10 mouse cellular contexts compared by ENCODE assay signal in the genomic region with DNA sequence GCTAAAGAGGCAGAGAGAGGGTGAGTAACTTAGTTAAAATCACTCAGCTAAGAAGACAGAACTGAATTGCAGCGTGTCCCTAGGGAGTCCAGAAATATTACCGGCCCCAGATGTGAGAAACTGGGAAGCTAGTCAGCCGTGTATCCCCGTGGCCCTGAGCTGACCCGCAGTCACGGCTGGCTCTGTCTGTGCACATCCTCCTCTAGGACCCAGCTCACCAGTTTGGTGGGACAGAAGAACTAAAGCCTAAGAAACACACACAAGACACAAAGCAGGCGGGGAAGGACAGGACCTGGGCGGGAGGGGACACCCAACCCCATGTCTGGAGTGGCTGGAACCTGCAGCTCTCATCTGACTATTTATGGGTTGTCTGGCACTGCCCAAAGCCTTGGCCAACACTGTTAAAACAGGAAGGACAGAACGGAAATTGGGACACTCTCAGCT. TPM values are rescaled to one million over a fixed set of nuclear protein-coding genes. Genes with fewer than 3 reads are reported as not detected.
DNase-seq lines count a peak whose midpoint lies in the region; ATAC-seq and TF ChIP-seq lines count a peak whose summit lies in the region.
"Had no signal": no experiment of that assay in that cellular context is flagged by ENCODE, and none has a peak within 500 bp of the region (broad histone marks: within the 10 kb centered on the region; RNA-seq: fewer than 3 reads in every experiment).

No protein-coding gene starts in this region.

- peak; percentile 81 for DNase-seq in gastrocnemius, adult 2 months
- no peak for DNase-seq in gastrocnemius, postnatal 10 days
- peak; percentile 34 for DNase-seq in liver
- peak; percentile 62 to 81 for DNase-seq in spleen, adult 2 months (ENCODE audit: low read depth in 1 of 2, low spot score in 2 of 2)
- DNase-seq in urinary bladder, postnatal 4 days (ENCODE audit: low spot score in 2 of 2) = no peak
- DNase-seq in thymus, postnatal 14 days = no peak
- DNase-seq: right cerebral cortex, postnatal 4 days had no signal

- TF ChIP-seq POLR2A in spleen, adult 2 months (IDR thresholded peaks at IDR 0.05; ENCODE audit: low read depth, low read length) = no peak

- no peaks in the 10 kb centered on the region for H3K27me3 ChIP-seq in spleen, adult 2 months (ENCODE audit: control insufficient read depth, insufficient read depth, low read length)
- no peaks in the 10 kb centered on the region for H3K27me3 ChIP-seq in forebrain, embryonic 12.5 days
- H3K27me3 ChIP-seq: embryonic facial prominence, embryonic 15.5 days had no signal

- H3K36me3 ChIP-seq in spleen, adult 2 months (ENCODE audit: control insufficient read depth, insufficient read depth, low read length) = no peaks in the 10 kb centered on the region
- no peaks in the 10 kb centered on the region for H3K36me3 ChIP-seq in forebrain, embryonic 12.5 days (replicated peaks)
- H3K36me3 ChIP-seq: embryonic facial prominence, embryonic 15.5 days had no signal

- no peak for TF ChIP-seq CTCF in gastrocnemius, adult 2 months (IDR thresholded peaks at IDR 0.05)
- no peak for TF ChIP-seq CTCF in spleen, adult 2 months (IDR thresholded peaks at IDR 0.05; ENCODE audit: extremely low read depth, insufficient read depth, insufficient read length, insufficient replicate concordance)

- H3K4me1 ChIP-seq in spleen, adult 2 months (ENCODE audit: control insufficient read depth, insufficient read depth, insufficient read length) = peaks cover 13% of the 10 kb centered on the region
- no peaks in the 10 kb centered on the region for H3K4me1 ChIP-seq in forebrain, embryonic 12.5 days
- H3K4me1 ChIP-seq: embryonic facial prominence, embryonic 15.5 days had no signal

- WGBS in spleen, adult 2 months = 23% methylated on average over 9 of the region's 9 CpGs
- 62% methylated on average over 9 of the region's 9 CpGs for WGBS in forebrain, embryonic 12.5 days

- no peak overlapping the region for H3K4me2 ChIP-seq in forebrain, embryonic 12.5 days
- H3K4me2 ChIP-seq: embryonic facial prominence, embryonic 15.5 days had no signal

- peak overlapping the region; percentile 81 for H3K27ac ChIP-seq in gastrocnemius, adult 2 months
- peak overlapping the region; percentile 67 for H3K27ac ChIP-seq in spleen, adult 2 months (ENCODE audit: insufficient read depth, low read length)
- H3K27ac ChIP-seq in forebrain, embryonic 12.5 days = no peak overlapping the region
- H3K27ac ChIP-seq: embryonic facial prominence, embryonic 15.5 days had no signal

- H3K9me3 ChIP-seq in forebrain, embryonic 12.5 days = no peaks in the 10 kb centered on the region
- H3K9me3 ChIP-seq: embryonic facial prominence, embryonic 15.5 days had no signal

- intact Hi-C loops in gastrocnemius, adult 2 months (cut with DNase I) = no loop called here

- peak overlapping the region; percentile 56 for H3K4me3 ChIP-seq in gastrocnemius, adult 2 months
- no peak overlapping the region; the same call in 1 of the 2 replicates for H3K4me3 ChIP-seq in spleen, adult 2 months (ENCODE audit: extremely low read depth, insufficient read depth, insufficient read length)
- H3K4me3 ChIP-seq in forebrain, embryonic 12.5 days (replicated peaks) = no peak overlapping the region
- H3K4me3 ChIP-seq: embryonic facial prominence, embryonic 15.5 days had no signal

- H3K9ac ChIP-seq in forebrain, embryonic 12.5 days = no peak overlapping the region
- H3K9ac ChIP-seq: embryonic facial prominence, embryonic 15.5 days had no signal

- ATAC-seq in erythroblast, adult 5-6 weeks (replicated peaks; ENCODE audit: low FRiP score, poor library complexity, severe bottlenecking) = peak; percentile 40; the same call in 1 of the 2 replicates
- ATAC-seq in forebrain, embryonic 12.5 days (ENCODE audit: low FRiP score) = no peak

RNA-seq across cellular contexts. Expression of a gene that starts 4.4 kb away (rescaled TPM):
- total RNA-seq in gastrocnemius, adult 2 months (2021) = under 1 TPM; 0.18 to 0.39 TPM
- total RNA-seq in gastrocnemius, postnatal 10 days (2021) = under 1 TPM; 0.16 to 0.41 TPM
- total RNA-seq in erythroblast, adult 5-6 weeks (2015; ENCODE audit: low replicate concordance) = 3.3 and 6.3 TPM in 2 replicates
- total RNA-seq in erythroblast, adult 5-6 weeks (2017; ENCODE audit: low replicate concordance) = 1.7 and 3.1 TPM in 2 replicates
- polyA plus RNA-seq in spleen, adult 2 months (2012; rRNA removed) = 1.8 and 4.0 TPM in 2 replicates
- polyA plus RNA-seq in forebrain, embryonic 12.5 days (2016; fragmentation: Nextera tagmentation; extraction: Ambion mirVana) = not detected in 2 replicates

RNA-seq across cellular contexts. Expression of a gene that starts 17.7 kb away (rescaled TPM):
- 1 to 10 TPM; 3.8 to 4.4 TPM for total RNA-seq in gastrocnemius, adult 2 months (2021)
- 1 to 10 TPM; 5.8 to 7.6 TPM for total RNA-seq in gastrocnemius, postnatal 10 days (2021)
- total RNA-seq in erythroblast, adult 5-6 weeks (2015; ENCODE audit: low replicate concordance) = 1.5 and 13.1 TPM in 2 replicates
- 1.0 and 3.1 TPM in 2 replicates for total RNA-seq in erythroblast, adult 5-6 weeks (2017; ENCODE audit: low replicate concordance)
- 49.3 and 63.1 TPM in 2 replicates for polyA plus RNA-seq in spleen, adult 2 months (2012; rRNA removed)
- 17.1 and 20.5 TPM in 2 replicates for polyA plus RNA-seq in forebrain, embryonic 12.5 days (2016; fragmentation: Nextera tagmentation; extraction: Ambion mirVana)

RNA-seq across cellular contexts. Expression of a gene that starts 19.8 kb away (rescaled TPM):
- 1 to 10 TPM; 1.6 to 2.4 TPM for total RNA-seq in gastrocnemius, adult 2 months (2021)
- total RNA-seq in gastrocnemius, postnatal 10 days (2021) = 1 to 10 TPM; 3.2 to 3.3 TPM
- total RNA-seq in erythroblast, adult 5-6 weeks (2015; ENCODE audit: low replicate concordance) = 7.7 and 15.7 TPM in 2 replicates
- 2.6 and 7.1 TPM in 2 replicates for total RNA-seq in erythroblast, adult 5-6 weeks (2017; ENCODE audit: low replicate concordance)
- polyA plus RNA-seq in spleen, adult 2 months (2012; rRNA removed) = 7.5 and 11.0 TPM in 2 replicates
- polyA plus RNA-seq in forebrain, embryonic 12.5 days (2016; fragmentation: Nextera tagmentation; extraction: Ambion mirVana) = 0.70 and 0.73 TPM in 2 replicates

RNA-seq across cellular contexts. Expression of a gene that starts 33.8 kb away (rescaled TPM):
- total RNA-seq in gastrocnemius, adult 2 months (2021) = 10 to 100 TPM; 15.7 to 15.8 TPM
- total RNA-seq in gastrocnemius, postnatal 10 days (2021) = 10 to 100 TPM; 11.0 to 11.7 TPM
- total RNA-seq in erythroblast, adult 5-6 weeks (2015; ENCODE audit: low replicate concordance) = not detected in 2 replicates
- total RNA-seq in erythroblast, adult 5-6 weeks (2017; ENCODE audit: low replicate concordance) = 2.0 and 4.3 TPM in 2 replicates
- polyA plus RNA-seq in spleen, adult 2 months (2012; rRNA removed) = 33.7 and 53.6 TPM in 2 replicates
- 13.4 and 14.5 TPM in 2 replicates for polyA plus RNA-seq in forebrain, embryonic 12.5 days (2016; fragmentation: Nextera tagmentation; extraction: Ambion mirVana)

RNA-seq across cellular contexts. Expression of a gene that starts 47.0 kb away (rescaled TPM):
- total RNA-seq in gastrocnemius, adult 2 months (2021) = 10 to 100 TPM; 41.0 to 42.1 TPM
- total RNA-seq in gastrocnemius, postnatal 10 days (2021) = 10 to 100 TPM; 34.0 to 47.6 TPM
- total RNA-seq in erythroblast, adult 5-6 weeks (2015; ENCODE audit: low replicate concordance) = 2.5 and 9.4 TPM in 2 replicates
- 17.7 and 30.0 TPM in 2 replicates for total RNA-seq in erythroblast, adult 5-6 weeks (2017; ENCODE audit: low replicate concordance)
- polyA plus RNA-seq in spleen, adult 2 months (2012; rRNA removed) = 32.4 and 33.3 TPM in 2 replicates
- 42.3 and 44.6 TPM in 2 replicates for polyA plus RNA-seq in forebrain, embryonic 12.5 days (2016; fragmentation: Nextera tagmentation; extraction: Ambion mirVana)

Comparison
In these comparisons a context has a peak if more than half of its experiments do, and no peak if none do; other contexts are left out.
1. DNase-seq: peak in gastrocnemius, adult 2 months (single experiment), liver (single experiment) and spleen, adult 2 months (2 of 2); none in gastrocnemius, postnatal 10 days (single experiment), urinary bladder, postnatal 4 days (0 of 2) and thymus, postnatal 14 days (single experiment).